Mouse (Mus musculus): Measurements from ENCODE around the gene Slc10a7. TPM values are rescaled to one million over a fixed set of nuclear protein-coding genes. Genes with fewer than 3 reads are reported as not detected.

Slc10a7 gene
- polyA plus RNA-seq, 1 experiment from 2014 or later = 6.9 TPM

- no peak overlapping the region for H3K9ac ChIP-seq
- no peaks in the 10 kb centered on the region for H3K9me3 ChIP-seq (replicated peaks)
- 67% methylated on average over 4 of the region's 4 CpGs for WGBS (ENCODE audit: insufficient replicate concordance)
- no peak overlapping the region for H3K4me3 ChIP-seq (replicated peaks)
- H3K4me2 ChIP-seq = no peak overlapping the region
- H3K27me3 ChIP-seq = no peaks in the 10 kb centered on the region
- no peak overlapping the region for H3K27ac ChIP-seq (replicated peaks)
- no peak for ATAC-seq (ENCODE audit: insufficient read depth)
- no peaks in the 10 kb centered on the region for H3K36me3 ChIP-seq (replicated peaks)
- H3K4me1 ChIP-seq (replicated peaks) = no peaks in the 10 kb centered on the region
Measured at GRCm38 (mm10) chr8:78647846-78648245, 138.7 kb downstream of the Slc10a7 start.

- 53% methylated on average over 7 of the region's 7 CpGs for WGBS (ENCODE audit: insufficient replicate concordance)
- no peak for ATAC-seq (ENCODE audit: insufficient read depth)
Measured at GRCm38 (mm10) chr8:78648918-78649317, 139.8 kb downstream of the Slc10a7 start.

GRCm38 (mm10) chr8:78651670-78652069 lies 142.5 kb downstream of the Slc10a7 start:
- no peaks in the 10 kb centered on the region for H3K27me3 ChIP-seq
- no peak overlapping the region for H3K9ac ChIP-seq
- H3K4me1 ChIP-seq (replicated peaks) = no peaks in the 10 kb centered on the region
- ATAC-seq (ENCODE audit: insufficient read depth) = no peak
- H3K9me3 ChIP-seq (replicated peaks) = no peaks in the 10 kb centered on the region
- no peak overlapping the region for H3K4me3 ChIP-seq (replicated peaks)
- no peaks in the 10 kb centered on the region for H3K36me3 ChIP-seq (replicated peaks)
- 71% methylated on average over 3 of the region's 3 CpGs for WGBS (ENCODE audit: insufficient replicate concordance)
- H3K27ac ChIP-seq (replicated peaks) = no peak overlapping the region
- no peak overlapping the region for H3K4me2 ChIP-seq

More at GRCm38 (mm10) chr8:78648918-78649317, 139.8 kb downstream of the Slc10a7 start:
- no peaks in the 10 kb centered on the region for H3K27me3 ChIP-seq
- H3K9ac ChIP-seq = no peak overlapping the region
- no peak overlapping the region for H3K4me3 ChIP-seq (replicated peaks)
- H3K36me3 ChIP-seq (replicated peaks) = no peaks in the 10 kb centered on the region
- no peaks in the 10 kb centered on the region for H3K9me3 ChIP-seq (replicated peaks)
- no peak overlapping the region for H3K4me2 ChIP-seq
- H3K27ac ChIP-seq (replicated peaks) = no peak overlapping the region
- no peaks in the 10 kb centered on the region for H3K4me1 ChIP-seq (replicated peaks)

GRCm38 (mm10) chr8:78655351-78656045 lies 146.4 kb downstream of the Slc10a7 start:
- WGBS (ENCODE audit: insufficient replicate concordance) = 52% methylated on average over 1 of the region's 1 CpGs
- Histone ChIP-seq H3K27me3 (no peaks in the 10 kb centered on the region), H3K36me3 (replicated peaks) (no peaks in the 10 kb centered on the region), H3K9me3 (replicated peaks) (no peaks in the 10 kb centered on the region), H3K27ac (replicated peaks) (no peak overlapping the region), H3K4me1 (replicated peaks) (peaks cover 3% of the 10 kb centered on the region; the same call in 1 of the 2 replicates), H3K4me2 (no peak overlapping the region), H3K9ac (no peak overlapping the region), H3K4me3 (replicated peaks) (no peak overlapping the region)
- ATAC-seq (ENCODE audit: insufficient read depth) = no peak

GRCm38 (mm10) chr8:78656700-78657370 lies 147.7 kb downstream of the Slc10a7 start:
- Histone ChIP-seq H3K4me1 (replicated peaks) (peaks cover 3% of the 10 kb centered on the region; the same call in 1 of the 2 replicates), H3K27me3 (no peaks in the 10 kb centered on the region), H3K4me2 (no peak overlapping the region), H3K9me3 (replicated peaks) (no peaks in the 10 kb centered on the region), H3K9ac (no peak overlapping the region), H3K27ac (replicated peaks) (no peak overlapping the region), H3K36me3 (replicated peaks) (no peaks in the 10 kb centered on the region), H3K4me3 (replicated peaks) (no peak overlapping the region)
- WGBS (ENCODE audit: insufficient replicate concordance) = 68% methylated on average over 10 of the region's 10 CpGs
- no peak for ATAC-seq (ENCODE audit: insufficient read depth)

GRCm38 (mm10) chr8:78658172-78658571 lies 149.0 kb downstream of the Slc10a7 start:
- H3K9me3 ChIP-seq (replicated peaks) = no peaks in the 10 kb centered on the region
- no peak overlapping the region for H3K27ac ChIP-seq (replicated peaks)
- H3K36me3 ChIP-seq (replicated peaks) = no peaks in the 10 kb centered on the region
- 79% methylated on average over 5 of the region's 5 CpGs for WGBS (ENCODE audit: insufficient replicate concordance)
- no peak overlapping the region for H3K9ac ChIP-seq
- ATAC-seq (ENCODE audit: insufficient read depth) = no peak
- no peak overlapping the region for H3K4me2 ChIP-seq
- no peaks in the 10 kb centered on the region for H3K27me3 ChIP-seq
- H3K4me3 ChIP-seq (replicated peaks) = no peak overlapping the region
- H3K4me1 ChIP-seq (replicated peaks) = peaks cover 3% of the 10 kb centered on the region; the same call in 1 of the 2 replicates

DNA sequence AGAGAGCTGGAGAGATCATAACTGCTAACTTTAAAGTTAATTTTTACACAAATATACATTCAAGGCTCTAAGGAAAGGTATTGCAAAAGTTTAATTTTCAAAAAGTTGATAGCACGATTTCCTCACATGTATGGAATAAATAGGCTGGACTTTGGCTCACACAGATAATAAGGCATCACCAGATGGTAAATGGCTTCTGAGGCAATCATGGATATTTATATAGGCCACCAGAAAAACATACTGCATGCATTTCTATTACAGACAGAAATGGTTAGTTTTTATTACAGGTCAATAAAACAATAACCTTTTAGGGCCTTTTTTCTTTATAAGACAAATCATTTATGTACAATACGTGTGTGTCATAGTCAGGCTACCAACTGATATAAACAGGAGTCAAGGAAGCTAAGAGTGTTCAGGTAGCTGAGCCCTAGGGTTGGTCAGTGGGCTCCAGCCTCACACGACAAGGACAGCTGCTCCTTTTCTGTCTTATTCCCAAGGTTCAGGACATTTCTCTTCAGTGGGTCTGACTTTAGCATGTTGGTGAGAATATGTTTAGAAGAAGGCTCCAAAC lies 150.6 kb downstream of the Slc10a7 start:
- ATAC-seq (ENCODE audit: insufficient read depth) = no peak
- no peaks in the 10 kb centered on the region for H3K27me3 ChIP-seq
- 74% methylated on average over 3 of the region's 3 CpGs for WGBS (ENCODE audit: insufficient replicate concordance)
- no peak overlapping the region for H3K4me3 ChIP-seq (replicated peaks)
- no peak overlapping the region for H3K4me2 ChIP-seq
- peaks cover 3% of the 10 kb centered on the region; the same call in 1 of the 2 replicates for H3K4me1 ChIP-seq (replicated peaks)
- no peak overlapping the region for H3K27ac ChIP-seq (replicated peaks)
- H3K36me3 ChIP-seq (replicated peaks) = no peaks in the 10 kb centered on the region
- no peaks in the 10 kb centered on the region for H3K9me3 ChIP-seq (replicated peaks)
- H3K9ac ChIP-seq = no peak overlapping the region

DNA sequence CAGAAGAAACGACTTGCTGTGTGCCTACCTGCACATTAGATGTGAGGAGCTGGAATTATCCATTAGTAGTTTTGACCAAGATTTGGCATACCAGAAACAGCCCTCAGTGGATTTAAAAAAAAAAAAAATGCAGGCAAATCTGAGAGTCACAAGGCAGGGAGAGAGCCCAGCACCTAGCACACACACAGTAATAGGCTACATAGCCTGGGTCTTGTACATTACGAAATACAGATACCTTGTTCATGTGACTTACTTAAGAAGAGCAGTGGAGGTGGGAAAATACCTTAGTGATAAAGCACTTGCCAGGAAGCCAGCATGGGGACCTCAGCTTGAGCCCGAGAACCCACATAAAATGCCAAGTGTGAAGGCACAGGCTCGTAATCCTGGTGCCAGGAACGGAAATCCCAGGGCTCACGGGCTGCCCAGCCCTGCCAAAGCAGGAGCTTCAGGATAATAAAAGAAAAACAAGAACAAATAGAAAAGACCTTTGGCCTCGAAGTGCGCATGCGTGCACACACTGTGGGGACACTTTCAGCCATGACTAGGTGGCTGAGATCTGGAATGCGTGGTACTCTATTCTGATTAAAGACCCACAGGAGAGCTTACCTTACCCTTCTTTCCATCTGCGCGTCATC lies 155.3 kb downstream of the Slc10a7 start:
- H3K4me3 ChIP-seq (replicated peaks) = no peak overlapping the region
- H3K27me3 ChIP-seq = no peaks in the 10 kb centered on the region
- no peak overlapping the region for H3K9ac ChIP-seq
- H3K36me3 ChIP-seq (replicated peaks) = no peaks in the 10 kb centered on the region
- H3K9me3 ChIP-seq (replicated peaks) = no peaks in the 10 kb centered on the region
- no peak for ATAC-seq (ENCODE audit: insufficient read depth)
- no peaks in the 10 kb centered on the region for H3K4me1 ChIP-seq (replicated peaks)
- H3K4me2 ChIP-seq = no peak overlapping the region
- H3K27ac ChIP-seq (replicated peaks) = no peak overlapping the region
- WGBS (ENCODE audit: insufficient replicate concordance) = 83% methylated on average over 12 of the region's 12 CpGs

DNA sequence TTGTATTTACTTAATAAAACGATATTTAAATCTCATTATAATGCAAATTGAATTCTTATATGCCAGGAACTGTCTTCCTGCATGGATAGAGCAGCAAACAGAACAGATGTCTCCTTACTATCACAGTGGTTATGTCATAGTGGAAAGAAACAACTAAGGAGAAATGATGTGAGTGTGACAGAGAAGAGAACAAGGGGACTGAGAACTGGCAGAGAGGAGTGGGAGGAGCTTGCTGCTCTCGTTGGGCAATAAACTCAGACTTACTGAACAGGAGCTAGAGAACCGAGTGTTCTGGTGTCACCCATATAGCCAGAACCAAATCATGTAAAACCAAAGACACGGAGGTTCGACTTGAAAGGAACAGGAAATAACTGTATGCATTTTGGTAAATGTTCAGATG lies 158.3 kb downstream of the Slc10a7 start:
- H3K9ac ChIP-seq = no peak overlapping the region
- H3K36me3 ChIP-seq (replicated peaks) = no peaks in the 10 kb centered on the region
- no peaks in the 10 kb centered on the region for H3K27me3 ChIP-seq
- no peak for ATAC-seq (ENCODE audit: insufficient read depth)
- 69% methylated on average over 5 of the region's 5 CpGs for WGBS (ENCODE audit: insufficient replicate concordance)
- no peak overlapping the region for H3K27ac ChIP-seq (replicated peaks)
- H3K4me3 ChIP-seq (replicated peaks) = no peak overlapping the region
- no peak overlapping the region for H3K4me2 ChIP-seq
- no peaks in the 10 kb centered on the region for H3K4me1 ChIP-seq (replicated peaks)
- no peaks in the 10 kb centered on the region for H3K9me3 ChIP-seq (replicated peaks)

- WGBS (ENCODE audit: insufficient replicate concordance) = 79% methylated on average over 5 of the region's 5 CpGs
- Histone ChIP-seq H3K27me3 (no peaks in the 10 kb centered on the region), H3K4me3 (replicated peaks) (no peak overlapping the region)
Measured at GRCm38 (mm10) chr8:78668206-78668605, 159.1 kb downstream of the Slc10a7 start.

GRCm38 (mm10) chr8:78670241-78670640 lies 161.1 kb downstream of the Slc10a7 start:
- WGBS (ENCODE audit: insufficient replicate concordance) = 75% methylated on average over 7 of the region's 7 CpGs
- H3K36me3 ChIP-seq (replicated peaks) = no peaks in the 10 kb centered on the region
- H3K27ac ChIP-seq (replicated peaks) = no peak overlapping the region
- H3K4me2 ChIP-seq = no peak overlapping the region
- no peak overlapping the region for H3K4me3 ChIP-seq (replicated peaks)
- no peaks in the 10 kb centered on the region for H3K9me3 ChIP-seq (replicated peaks)
- ATAC-seq (ENCODE audit: insufficient read depth) = no peak
- H3K9ac ChIP-seq = no peak overlapping the region
- no peaks in the 10 kb centered on the region for H3K27me3 ChIP-seq
- no peaks in the 10 kb centered on the region for H3K4me1 ChIP-seq (replicated peaks)

More at GRCm38 (mm10) chr8:78668206-78668605, 159.1 kb downstream of the Slc10a7 start:
- H3K4me2 ChIP-seq = no peak overlapping the region
- H3K9ac ChIP-seq = no peak overlapping the region
- H3K27ac ChIP-seq (replicated peaks) = no peak overlapping the region
- ATAC-seq (ENCODE audit: insufficient read depth) = no peak
- no peaks in the 10 kb centered on the region for H3K9me3 ChIP-seq (replicated peaks)
- no peaks in the 10 kb centered on the region for H3K36me3 ChIP-seq (replicated peaks)
- H3K4me1 ChIP-seq (replicated peaks) = no peaks in the 10 kb centered on the region
